Mouse (Mus musculus): ENCODE measurements around the gene C3. TPM values are rescaled to one million over a fixed set of nuclear protein-coding genes. Genes with fewer than 3 reads are reported as not detected.

C3 gene
- polyA plus RNA-seq, 2 experiments = 0.52 to 0.85 TPM

DNA sequence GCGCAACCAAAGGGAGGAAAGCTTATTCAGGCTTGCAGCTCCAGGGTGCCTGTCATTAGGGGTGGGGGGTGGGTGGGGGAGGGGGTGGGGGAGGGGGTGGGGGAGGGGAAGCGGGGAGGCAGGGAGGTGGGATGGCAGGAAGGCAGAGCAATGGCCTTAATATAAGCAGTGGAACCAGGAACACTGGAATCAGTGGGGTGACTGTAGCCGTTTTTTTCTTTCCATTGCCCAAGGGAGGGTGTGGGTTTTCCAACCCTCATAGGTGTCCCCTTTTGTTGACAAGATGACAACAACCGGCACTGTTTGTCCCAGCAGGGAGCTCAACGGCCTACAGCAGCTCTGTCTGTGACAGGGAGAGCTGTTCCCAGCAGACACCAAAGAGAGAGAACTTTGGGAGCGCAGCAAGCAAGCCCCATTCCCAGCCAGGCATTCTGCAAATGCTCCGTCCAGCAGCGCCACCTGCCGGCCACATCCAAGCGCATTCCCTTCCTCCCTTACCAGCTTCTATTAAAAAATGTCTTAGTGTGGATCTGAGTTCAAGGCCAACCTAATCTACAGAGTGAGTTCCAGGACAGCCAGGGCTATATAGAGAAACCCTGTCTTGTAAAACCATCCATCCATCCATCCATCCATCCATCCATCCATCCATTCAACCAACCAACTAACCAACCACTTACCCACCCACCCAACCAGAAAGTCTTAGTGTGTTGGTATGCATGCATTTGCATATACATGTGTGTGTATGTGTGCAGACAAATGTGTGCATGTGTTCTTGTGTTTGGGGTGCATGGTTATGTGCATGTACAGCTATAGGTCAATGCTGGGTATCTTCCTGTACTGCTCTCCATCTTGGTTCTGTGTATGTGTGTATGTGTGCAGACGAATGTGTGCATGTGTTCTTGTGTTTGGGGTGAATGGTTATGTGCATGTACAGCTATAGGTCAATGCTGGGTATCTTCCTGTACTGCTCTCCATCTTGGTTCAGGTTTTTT is 60.8 kb downstream of the C3 start:
- Histone ChIP-seq H3K9me3 (ENCODE audit: control insufficient read depth, low read length) (no peaks in the 10 kb centered on the region), H3K9ac (ENCODE audit: low read depth, low read length, severe bottlenecking) (no peak overlapping the region), H3K36me3 (ENCODE audit: control insufficient read depth, insufficient read depth, low read length) (no peaks in the 10 kb centered on the region), H3K27ac (replicated peaks; ENCODE audit: low read depth, low read length) (no peak overlapping the region), H3K27me3 (ENCODE audit: control insufficient read depth, insufficient read depth, low read length) (no peaks in the 10 kb centered on the region), H3K4me3 (replicated peaks; ENCODE audit: low read length) (no peak overlapping the region), H3K4me2 (replicated peaks; ENCODE audit: low read depth, low read length, severe bottlenecking) (no peak overlapping the region), H3K4me1 (ENCODE audit: control insufficient read depth, insufficient read depth, low read length) (no peaks in the 10 kb centered on the region)
- no peak for TF ChIP-seq POLR2A (IDR thresholded peaks at IDR 0.05; ENCODE audit: borderline replicate concordance, extremely low read depth, insufficient read depth, insufficient read length)
- 11% methylated on average over 11 of the region's 11 CpGs for WGBS
- DNase-seq (ENCODE audit: low spot score) (peak; percentile 88), ATAC-seq (ENCODE audit: low FRiP score, low read depth) (peak; percentile 76; the same call in 1 of the 2 replicates)

Small RNA genes within 50 kb of the gene (microRNA-seq; reads per million reads assigned to microRNA genes)
- not detected for gene Mir6978

Other genes with a start within 250 kb of the C3 start
- gene Acer1, start 246.0 kb downstream of the C3 start, polyA plus RNA-seq (2012; rRNA removed) = 1.0 and 1.5 TPM in 2 replicates
- 1.4 and 5.6 TPM in 2 replicates for gene Acer1, start 246.0 kb downstream of the C3 start, polyA plus RNA-seq (2014; fragmentation: Nextera tagmentation; extraction: Ambion mirVana)
- gene Clpp, start 237.8 kb downstream of the C3 start, polyA plus RNA-seq (2012; rRNA removed) = 139 and 177 TPM in 2 replicates
- gene Clpp, start 237.8 kb downstream of the C3 start, polyA plus RNA-seq (2014; fragmentation: Nextera tagmentation; extraction: Ambion mirVana) = 150 and 155 TPM in 2 replicates
- gene Alkbh7, start 230.8 kb downstream of the C3 start, polyA plus RNA-seq (2012; rRNA removed) = 25.1 and 33.9 TPM in 2 replicates
- 40.6 and 41.8 TPM in 2 replicates for gene Alkbh7, start 230.8 kb downstream of the C3 start, polyA plus RNA-seq (2014; fragmentation: Nextera tagmentation; extraction: Ambion mirVana)
- not detected in 2 replicates for gene Pspn, start 228.1 kb downstream of the C3 start, polyA plus RNA-seq (2012; rRNA removed)
- gene Pspn, start 228.1 kb downstream of the C3 start, polyA plus RNA-seq (2014; fragmentation: Nextera tagmentation; extraction: Ambion mirVana) = not detected in 2 replicates
- gene Gtf2f1, start 216.8 kb downstream of the C3 start, polyA plus RNA-seq (2012; rRNA removed) = 37.4 and 68.5 TPM in 2 replicates
- gene Gtf2f1, start 216.8 kb downstream of the C3 start, polyA plus RNA-seq (2014; fragmentation: Nextera tagmentation; extraction: Ambion mirVana) = 54.1 and 60.1 TPM in 2 replicates
- gene Gm17949, start 216.7 kb downstream of the C3 start, polyA plus RNA-seq (2012; rRNA removed) = 0.05 TPM in 1 of 2 replicates, not detected in the other
- 0.22 and 0.26 TPM in 2 replicates for gene Gm17949, start 216.7 kb downstream of the C3 start, polyA plus RNA-seq (2014; fragmentation: Nextera tagmentation; extraction: Ambion mirVana)
- gene Khsrp, start 196.6 kb downstream of the C3 start, polyA plus RNA-seq (2012; rRNA removed) = 115 and 151 TPM in 2 replicates
- 49.5 and 56.6 TPM in 2 replicates for gene Khsrp, start 196.6 kb downstream of the C3 start, polyA plus RNA-seq (2014; fragmentation: Nextera tagmentation; extraction: Ambion mirVana)
- 0.13 and 0.18 TPM in 2 replicates for gene Slc25a41, start 186.5 kb downstream of the C3 start, polyA plus RNA-seq (2012; rRNA removed)
- gene Slc25a41, start 186.5 kb downstream of the C3 start, polyA plus RNA-seq (2014; fragmentation: Nextera tagmentation; extraction: Ambion mirVana) = 0.17 and 0.26 TPM in 2 replicates
- 5.5 and 6.6 TPM in 2 replicates for gene Crb3, start 169.0 kb downstream of the C3 start, polyA plus RNA-seq (2012; rRNA removed)
- 4.6 and 8.3 TPM in 2 replicates for gene Crb3, start 169.0 kb downstream of the C3 start, polyA plus RNA-seq (2014; fragmentation: Nextera tagmentation; extraction: Ambion mirVana)
- 26.3 and 32.9 TPM in 2 replicates for gene Slc25a23, start 168.3 kb downstream of the C3 start, polyA plus RNA-seq (2012; rRNA removed)
- 5.7 and 8.3 TPM in 2 replicates for gene Slc25a23, start 168.3 kb downstream of the C3 start, polyA plus RNA-seq (2014; fragmentation: Nextera tagmentation; extraction: Ambion mirVana)
- 2.0 and 2.5 TPM in 2 replicates for gene Dennd1c, start 149.6 kb downstream of the C3 start, polyA plus RNA-seq (2012; rRNA removed)
- 0.97 and 1.9 TPM in 2 replicates for gene Dennd1c, start 149.6 kb downstream of the C3 start, polyA plus RNA-seq (2014; fragmentation: Nextera tagmentation; extraction: Ambion mirVana)
- gene Tubb4a, start 140.4 kb downstream of the C3 start, polyA plus RNA-seq (2012; rRNA removed) = 10.3 and 14.2 TPM in 2 replicates
- 8.8 and 10.1 TPM in 2 replicates for gene Tubb4a, start 140.4 kb downstream of the C3 start, polyA plus RNA-seq (2014; fragmentation: Nextera tagmentation; extraction: Ambion mirVana)
- gene Tnfsf9, start 122.8 kb downstream of the C3 start, polyA plus RNA-seq (2012; rRNA removed) = 10.6 and 11.3 TPM in 2 replicates
- 6.8 and 7.4 TPM in 2 replicates for gene Tnfsf9, start 122.8 kb downstream of the C3 start, polyA plus RNA-seq (2014; fragmentation: Nextera tagmentation; extraction: Ambion mirVana)
- not detected in 2 replicates for gene Cd70, start 78.4 kb downstream of the C3 start, polyA plus RNA-seq (2012; rRNA removed)
- gene Cd70, start 78.4 kb downstream of the C3 start, polyA plus RNA-seq (2014; fragmentation: Nextera tagmentation; extraction: Ambion mirVana) = not detected in 2 replicates
- gene Tnfsf14, start 34.0 kb downstream of the C3 start, polyA plus RNA-seq (2012; rRNA removed) = 0.17 and 0.20 TPM in 2 replicates
- not detected in 2 replicates for gene Tnfsf14, start 34.0 kb downstream of the C3 start, polyA plus RNA-seq (2014; fragmentation: Nextera tagmentation; extraction: Ambion mirVana)
- 36.4 and 42.7 TPM in 2 replicates for gene Gpr108, start 20.3 kb upstream of the C3 start, polyA plus RNA-seq (2012; rRNA removed)
- gene Gpr108, start 20.3 kb upstream of the C3 start, polyA plus RNA-seq (2014; fragmentation: Nextera tagmentation; extraction: Ambion mirVana) = 39.6 and 40.8 TPM in 2 replicates
- 40.5 and 46.9 TPM in 2 replicates for gene Trip10, start 21.3 kb upstream of the C3 start, polyA plus RNA-seq (2012; rRNA removed)
- gene Trip10, start 21.3 kb upstream of the C3 start, polyA plus RNA-seq (2014; fragmentation: Nextera tagmentation; extraction: Ambion mirVana) = 27.1 and 29.8 TPM in 2 replicates
- 2.6 and 3.3 TPM in 2 replicates for gene Vav1, start 51.0 kb upstream of the C3 start, polyA plus RNA-seq (2012; rRNA removed)
- gene Vav1, start 51.0 kb upstream of the C3 start, polyA plus RNA-seq (2014; fragmentation: Nextera tagmentation; extraction: Ambion mirVana) = 3.8 and 4.6 TPM in 2 replicates
- 7.5 and 7.8 TPM in 2 replicates for gene Adgre1, start 130.6 kb upstream of the C3 start, polyA plus RNA-seq (2012; rRNA removed)
- gene Adgre1, start 130.6 kb upstream of the C3 start, polyA plus RNA-seq (2014; fragmentation: Nextera tagmentation; extraction: Ambion mirVana) = 10.1 and 10.8 TPM in 2 replicates